Mouse (Mus musculus) urinary bladder, adult 18-20 months (tissue): ENCODE data around the gene Kcnk18.

Experiments used
- DNase-seq, 2 experiments: peaks; one replicate each; pipeline ENCODE4 v3.0.0; 2022; ENCODE audit warnings: low spot score in 2 of 2, mixed read lengths in 2 of 2

Gene Kcnk18

GRCm38 (mm10) chr19:59218991-59219390 is at the start of gene Kcnk18:
Gene Kcnk18 (plus strand): TSS chr19:59219214.
- no peak for DNase-seq

DNA sequence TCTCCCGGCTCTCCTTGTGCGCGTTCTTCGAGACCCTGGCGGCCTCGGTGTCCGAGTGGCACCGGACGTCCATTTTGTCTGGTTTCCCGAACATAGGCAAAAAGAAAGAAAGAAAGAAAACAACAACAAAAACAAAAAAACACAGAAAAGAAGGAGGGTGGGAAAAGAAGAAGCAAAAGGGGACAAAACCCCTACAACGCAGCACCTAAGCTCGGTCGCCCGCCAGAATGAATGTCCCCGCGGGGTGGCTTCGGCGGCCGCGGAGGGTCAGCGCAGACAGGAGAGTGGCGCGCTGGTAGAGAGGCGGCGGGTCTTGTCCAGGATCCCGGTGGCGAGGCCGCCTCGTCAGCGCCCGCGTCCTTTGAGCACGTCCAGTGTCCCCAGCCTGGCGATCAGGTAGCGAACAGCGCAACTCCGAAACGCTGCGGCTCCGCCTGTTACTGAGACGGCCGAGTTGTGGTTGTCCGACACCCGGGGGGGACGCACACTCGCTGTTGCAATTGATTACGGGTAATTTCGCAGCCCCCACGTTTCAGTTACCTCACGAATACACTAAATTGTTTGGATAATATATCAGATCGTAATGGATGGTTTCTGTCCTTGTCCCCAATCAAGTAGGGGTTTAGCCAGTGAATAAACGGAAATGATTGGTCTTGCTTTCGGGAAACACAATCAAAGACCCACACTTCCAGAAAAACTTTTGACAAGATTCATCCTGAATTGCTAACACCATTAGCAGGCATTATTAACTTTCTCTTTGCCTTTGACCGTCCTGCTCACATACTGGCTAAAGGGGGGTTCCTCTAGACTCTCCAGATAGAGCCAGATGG is 48.9 kb upstream of the Kcnk18 start, which contains the start of gene Vax1:
Vax1 (minus strand) TSS at position 121 of the 830 bp plus-strand sequence.
- DNase-seq, result no peak

DNA sequence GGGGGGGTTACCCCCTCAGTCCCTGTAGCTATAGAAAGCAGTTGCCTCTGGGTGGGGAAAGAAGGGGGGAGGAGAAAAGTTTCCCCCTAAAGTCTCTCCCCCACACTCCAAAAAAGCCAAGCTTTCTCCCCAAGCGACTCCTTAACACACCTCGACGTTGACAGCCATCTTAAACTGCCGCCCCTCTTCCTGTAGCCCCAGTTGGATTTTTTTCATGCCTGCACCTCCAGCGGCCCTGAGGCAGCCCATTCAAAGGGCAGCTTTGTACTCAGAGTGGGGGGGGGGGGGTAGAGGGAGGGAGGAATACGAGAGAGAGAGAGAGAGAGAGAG is 48.3 kb upstream of the Kcnk18 start:
- no peak for DNase-seq

DNA sequence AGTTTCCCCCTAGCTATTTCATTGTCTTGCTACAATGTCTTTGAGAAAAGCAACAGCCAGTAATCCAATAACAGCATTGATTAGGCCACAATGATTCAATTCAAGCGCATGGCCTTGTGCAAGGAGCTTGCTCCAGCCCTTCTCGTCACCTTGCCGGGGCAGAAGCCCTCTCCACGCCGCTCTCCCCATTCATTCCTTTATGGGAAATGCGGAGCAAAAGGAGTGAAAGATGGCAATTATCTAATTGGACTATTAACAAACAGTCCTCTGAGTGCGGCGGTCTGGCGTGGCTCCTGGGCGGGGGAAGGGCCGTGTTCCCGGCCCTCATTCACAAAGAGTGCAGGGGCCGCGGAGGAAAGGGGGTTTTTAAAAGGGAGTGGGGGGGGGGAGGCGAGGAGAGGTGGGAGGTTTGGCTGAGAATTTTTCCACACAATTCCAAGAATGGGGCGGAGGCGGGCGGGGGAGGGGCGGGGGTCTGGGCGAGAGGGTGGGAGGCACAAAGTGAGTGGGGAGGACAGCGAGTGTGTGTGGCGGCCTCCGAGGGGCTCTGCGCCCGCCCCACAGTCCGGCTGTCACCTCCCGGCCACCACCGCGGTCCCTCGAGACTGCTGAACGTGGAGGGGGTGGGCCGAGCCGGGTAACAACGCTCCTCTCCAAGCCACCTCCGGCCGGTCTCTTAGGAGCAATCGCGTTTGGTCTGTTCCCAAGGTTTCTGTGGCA is 47.7 kb upstream of the Kcnk18 start:
- DNase-seq, result no peak

DNA sequence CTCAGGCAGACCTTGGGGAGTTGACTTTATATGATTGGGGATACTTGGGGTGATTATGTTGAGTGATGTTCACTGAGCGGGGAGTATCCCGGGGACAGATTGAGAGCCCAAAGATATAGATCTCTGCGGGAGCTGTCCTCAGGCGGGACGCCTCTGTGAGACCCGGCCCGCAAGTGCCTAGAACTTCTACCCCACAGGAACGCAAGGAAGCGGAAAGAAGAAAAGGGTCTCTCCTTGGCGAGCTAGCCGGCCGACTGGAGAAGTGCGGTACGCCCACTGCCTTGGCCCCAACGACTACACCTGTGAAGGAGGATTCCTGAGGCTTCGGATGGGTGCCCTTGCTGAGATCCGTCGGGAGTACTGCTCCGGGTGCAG is 47.2 kb upstream of the Kcnk18 start:
- no peak for DNase-seq

DNA sequence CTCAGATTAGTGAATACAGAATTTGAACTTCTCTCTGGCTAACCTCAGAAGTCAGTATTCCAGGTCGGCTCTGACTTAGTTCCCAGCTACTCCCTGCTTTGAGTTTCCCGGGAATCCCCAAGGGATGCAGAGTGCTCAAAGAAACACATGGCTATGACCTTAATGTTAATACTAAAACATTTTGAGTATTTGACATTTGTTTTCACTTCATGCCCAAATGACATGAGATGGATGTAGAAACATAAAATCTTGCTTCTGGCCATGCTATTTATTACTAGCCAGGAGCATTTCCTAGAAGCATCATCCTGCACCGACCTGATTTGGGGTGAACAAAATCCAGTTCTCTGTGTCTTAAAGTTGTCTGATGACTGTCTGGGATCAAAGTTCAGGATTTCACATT is 46.2 kb upstream of the Kcnk18 start:
- DNase-seq, result no peak

- DNase-seq, result no peak
These were observed 45.5 kb upstream of the Kcnk18 start for GRCm38 (mm10) chr19:59173341-59174015.

- no peak for DNase-seq
These were observed 35.0 kb upstream of the Kcnk18 start for GRCm38 (mm10) chr19:59184000-59184399.

DNA sequence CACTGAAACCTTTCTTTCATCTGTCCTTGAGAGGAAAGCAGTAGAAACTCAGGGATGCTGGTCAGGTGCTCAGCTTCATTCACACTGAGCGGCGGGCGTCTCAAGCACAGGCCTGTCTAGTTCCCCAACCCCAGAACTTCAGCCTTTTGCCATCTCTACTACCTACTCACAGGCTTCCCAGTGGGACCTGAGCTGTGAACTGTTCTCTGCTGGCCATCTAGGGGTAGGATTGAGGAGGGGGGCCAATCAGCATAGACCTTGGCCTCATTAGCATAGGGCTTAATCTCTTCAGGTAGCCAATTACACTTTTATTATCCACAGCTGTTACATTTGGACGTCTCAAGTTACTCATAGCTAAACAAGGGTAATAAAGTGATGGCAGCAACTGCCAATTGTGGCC is 30.0 kb upstream of the Kcnk18 start:
- no peak for DNase-seq

- DNase-seq, result no peak
These were observed 28.4 kb upstream of the Kcnk18 start for GRCm38 (mm10) chr19:59190431-59191122.

GRCm38 (mm10) chr19:59191123-59191505 is 27.9 kb upstream of the Kcnk18 start:
- DNase-seq, result no peak

DNA sequence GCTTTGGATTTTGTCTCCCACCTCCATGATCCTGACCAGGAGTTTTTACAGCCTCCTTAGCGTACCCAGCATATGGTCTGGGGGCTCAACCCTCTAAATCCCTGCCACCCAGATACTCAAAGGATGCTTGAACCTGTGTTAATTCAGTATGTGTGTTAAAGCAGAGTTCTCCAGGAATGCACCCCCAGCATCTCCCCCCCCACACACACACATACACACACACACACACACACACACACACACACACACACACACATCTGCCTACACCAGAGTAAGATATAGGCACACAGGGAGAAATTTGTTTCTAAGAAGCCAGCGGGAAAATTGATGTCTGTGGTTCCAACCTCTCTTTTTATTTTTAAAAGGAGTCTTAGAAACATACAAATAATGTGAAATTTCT is 26.5 kb upstream of the Kcnk18 start:
- DNase-seq, result no peak

GRCm38 (mm10) chr19:59193456-59193855 is 25.6 kb upstream of the Kcnk18 start:
- DNase-seq, result no peak

- no peak for DNase-seq
These were observed 24.8 kb upstream of the Kcnk18 start for GRCm38 (mm10) chr19:59193986-59194820.

- no peak for DNase-seq
These were observed 23.7 kb upstream of the Kcnk18 start for GRCm38 (mm10) chr19:59195181-59195770.

- DNase-seq, result peak; percentile 9 to 51
These were observed 22.8 kb upstream of the Kcnk18 start for GRCm38 (mm10) chr19:59196111-59196666.

DNA sequence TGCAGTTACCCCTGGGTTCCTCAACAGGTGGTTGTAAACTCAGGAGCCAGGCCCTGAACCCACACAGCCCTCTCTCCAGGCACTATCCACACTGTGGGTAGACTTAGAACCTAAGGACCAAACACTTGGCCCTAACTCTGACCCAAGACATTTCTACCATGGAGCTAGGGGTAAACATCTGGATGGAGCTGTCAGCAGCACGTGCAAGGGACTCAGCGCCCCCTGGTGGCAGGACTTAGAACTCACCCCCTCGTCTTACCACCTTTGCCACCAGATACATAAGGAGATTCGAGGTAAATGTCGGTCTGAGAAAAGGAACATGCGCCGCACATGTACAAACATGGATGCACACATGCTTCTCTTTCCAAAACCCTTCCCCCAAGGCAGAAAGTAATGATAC is 20.9 kb upstream of the Kcnk18 start:
- peak; percentile 25 to 59 for DNase-seq

- DNase-seq, result peak in 1 of 2 experiments; percentile 41
These were observed 10.5 kb upstream of the Kcnk18 start for GRCm38 (mm10) chr19:59208475-59208874.

GRCm38 (mm10) chr19:59208986-59209385 is 10.0 kb upstream of the Kcnk18 start:
- DNase-seq, result no peak

GRCm38 (mm10) chr19:59216891-59217290 is 2.1 kb upstream of the Kcnk18 start:
- DNase-seq, result no peak
